Mouse (Mus musculus): ENCODE data around the gene Jmjd8. TPM values are rescaled to one million over a fixed set of nuclear protein-coding genes. Genes with fewer than 3 reads are reported as not detected.

The Jmjd8 gene
- polyA plus RNA-seq, 1 experiment = 29.2 TPM

DNA sequence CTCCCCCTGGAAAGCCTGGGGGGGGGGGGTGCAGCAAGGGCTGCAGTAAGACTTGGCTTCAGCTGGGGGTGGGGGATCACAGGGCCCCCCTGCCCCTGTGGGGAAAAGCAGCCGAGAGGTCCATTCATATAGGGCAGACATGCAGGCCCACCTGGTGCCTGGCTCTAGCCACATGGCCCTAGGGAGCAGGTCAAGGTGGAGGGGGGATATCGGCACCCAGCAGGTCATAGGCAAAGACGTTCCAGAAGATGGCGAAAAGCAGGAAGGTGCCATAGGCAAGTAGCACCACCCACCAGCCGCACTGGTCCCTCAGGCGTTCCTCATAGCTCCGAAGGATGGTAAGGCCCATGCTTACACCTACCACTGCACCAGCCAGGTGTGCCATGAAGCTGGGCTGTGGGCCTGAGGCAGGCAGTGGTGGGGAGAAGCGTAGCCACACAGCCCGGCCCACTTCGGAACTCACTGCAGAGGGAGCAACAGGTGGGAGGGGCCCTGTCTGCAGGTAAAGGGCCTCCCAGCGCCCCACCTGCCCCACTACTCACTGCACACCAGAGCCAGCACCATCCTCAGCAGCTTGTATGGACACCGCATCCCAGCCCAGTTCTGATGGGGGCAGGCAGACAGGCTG lies 6.0 kb downstream of the Jmjd8 start:
- Histone ChIP-seq H3K27ac (replicated peaks; ENCODE audit: low read depth, low read length) (no peak overlapping the region; the same call in 1 of the 2 replicates), H3K4me1 (ENCODE audit: control insufficient read depth, insufficient read depth, insufficient read length, low read length) (peaks cover 26% of the 10 kb centered on the region), H3K4me3 (ENCODE audit: insufficient read depth, low read depth, low read length) (peak overlapping the region; percentile 76)

DNA sequence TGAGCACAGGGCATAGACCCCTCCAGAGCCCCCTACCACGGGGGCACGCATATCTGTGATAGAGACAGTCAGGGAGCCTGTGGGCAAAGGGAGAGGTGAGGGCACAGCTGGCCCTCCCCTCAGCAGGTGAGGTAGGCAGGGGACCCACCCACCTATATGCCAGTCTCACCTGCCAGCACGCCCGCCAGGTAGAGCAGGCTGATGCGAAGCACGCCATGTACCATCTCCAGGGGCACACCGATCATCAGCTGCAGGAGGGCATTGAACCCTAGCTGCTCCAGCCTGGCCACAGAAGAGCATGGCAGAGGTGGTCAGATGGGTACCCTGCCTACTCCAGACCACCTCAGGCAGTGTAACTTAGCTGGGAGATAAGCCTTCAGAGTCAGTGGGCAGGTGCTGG lies 6.6 kb downstream of the Jmjd8 start:
- Histone ChIP-seq H3K4me1 (ENCODE audit: control insufficient read depth, insufficient read depth, insufficient read length, low read length) (peaks cover 25% of the 10 kb centered on the region), H3K4me3 (ENCODE audit: insufficient read depth, low read depth, low read length) (peak overlapping the region; percentile 76; the same call in 1 of the 2 replicates)

DNA sequence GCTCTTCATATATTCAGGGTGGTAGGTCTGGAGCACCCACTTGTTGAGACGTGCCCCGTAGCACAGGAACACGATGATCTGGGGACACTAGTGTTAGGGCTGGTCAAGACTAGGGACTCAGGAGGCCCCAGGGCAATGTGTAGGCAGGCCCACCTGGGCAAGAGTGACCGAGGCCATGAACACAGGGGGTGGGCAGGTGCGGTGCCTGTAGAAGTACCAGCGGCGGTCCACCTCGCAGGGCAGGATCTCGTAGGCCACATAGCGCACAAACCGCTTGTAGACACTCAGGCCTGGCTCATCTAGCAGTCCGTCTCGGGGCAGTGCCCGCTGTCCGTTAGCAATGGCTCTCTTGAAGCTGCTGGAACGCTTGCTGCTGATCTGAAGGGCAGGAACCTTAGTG lies 7.1 kb downstream of the Jmjd8 start:
- Histone ChIP-seq H3K4me1 (ENCODE audit: control insufficient read depth, insufficient read depth, insufficient read length, low read length) (peaks cover 25% of the 10 kb centered on the region), H3K27ac (replicated peaks; ENCODE audit: low read depth, low read length) (peak overlapping the region; percentile 50; the same call in 1 of the 2 replicates), H3K4me3 (ENCODE audit: insufficient read depth, low read depth, low read length) (peak overlapping the region; percentile 44)

More for the DNA sequence above, 6.6 kb downstream of the Jmjd8 start:
- no peak overlapping the region for H3K27ac ChIP-seq (replicated peaks; ENCODE audit: low read depth, low read length)

GRCm38 (mm10) chr17:25836397-25837075 lies 7.9 kb downstream of the Jmjd8 start:
- peaks cover 23% of the 10 kb centered on the region for H3K4me1 ChIP-seq (ENCODE audit: control insufficient read depth, insufficient read depth, insufficient read length, low read length)
- peak overlapping the region; percentile 50 for H3K27ac ChIP-seq (replicated peaks; ENCODE audit: low read depth, low read length)
- H3K4me3 ChIP-seq (ENCODE audit: insufficient read depth, low read depth, low read length) = peak overlapping the region; percentile 44

GRCm38 (mm10) chr17:25837076-25837410 lies 8.4 kb downstream of the Jmjd8 start, which contains the start of gene Rhbdl1:
Rhbdl1 (minus strand) TSS chr17:25837295.
- Histone ChIP-seq H3K4me1 (ENCODE audit: control insufficient read depth, insufficient read depth, insufficient read length, low read length) (peaks cover 18% of the 10 kb centered on the region), H3K27ac (replicated peaks; ENCODE audit: low read depth, low read length) (peak within 1 kb of the TSS; percentile 50), H3K4me3 (ENCODE audit: insufficient read depth, low read depth, low read length) (peak within 1 kb of the TSS; percentile 44)

DNA sequence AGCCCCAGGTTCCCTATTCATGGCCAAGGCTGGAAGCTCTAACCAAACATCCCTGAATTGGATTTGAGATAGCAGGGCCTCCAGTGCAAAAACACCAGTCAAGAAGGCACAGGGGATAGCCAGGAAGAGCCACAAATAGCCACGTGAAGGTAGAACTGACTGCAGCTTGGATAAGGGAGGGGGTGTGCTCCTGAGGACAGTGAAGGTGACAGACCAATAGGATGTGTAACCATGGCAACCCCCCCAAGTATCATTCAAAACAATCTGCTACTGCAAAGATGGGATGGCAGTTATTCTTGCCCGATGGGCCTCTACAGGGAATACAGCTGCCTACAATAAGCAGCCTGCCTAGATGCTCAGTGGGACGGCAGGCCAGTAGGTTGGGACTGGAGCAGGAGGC lies 8.9 kb downstream of the Jmjd8 start:
- Histone ChIP-seq H3K4me1 (ENCODE audit: control insufficient read depth, insufficient read depth, insufficient read length, low read length) (peaks cover 17% of the 10 kb centered on the region), H3K27ac (replicated peaks; ENCODE audit: low read depth, low read length) (no peak overlapping the region), H3K4me3 (ENCODE audit: insufficient read depth, low read depth, low read length) (no peak overlapping the region)

DNA sequence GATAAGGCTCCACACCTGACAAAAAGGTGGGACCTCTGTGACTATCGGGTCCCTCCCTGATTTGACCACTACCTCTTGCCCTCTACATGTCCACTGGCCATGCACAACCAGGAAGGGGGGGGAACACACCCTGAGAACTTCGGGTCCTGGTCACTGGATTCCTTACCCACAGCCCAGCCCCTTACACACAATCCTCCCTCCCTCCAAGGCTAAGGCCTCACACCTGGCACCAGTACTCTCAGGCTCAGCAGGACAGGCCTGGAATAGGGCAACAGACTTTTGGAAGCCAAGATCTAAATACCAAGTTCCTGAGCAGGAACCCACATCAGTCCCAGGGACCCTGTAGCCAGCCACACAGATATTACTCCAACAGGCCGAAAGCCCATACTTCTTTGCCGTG lies 10.2 kb downstream of the Jmjd8 start:
- Histone ChIP-seq H3K4me3 (ENCODE audit: insufficient read depth, low read depth, low read length) (no peak overlapping the region), H3K4me1 (ENCODE audit: control insufficient read depth, insufficient read depth, insufficient read length, low read length) (peaks cover 24% of the 10 kb centered on the region), H3K27ac (replicated peaks; ENCODE audit: low read depth, low read length) (no peak overlapping the region)

DNA sequence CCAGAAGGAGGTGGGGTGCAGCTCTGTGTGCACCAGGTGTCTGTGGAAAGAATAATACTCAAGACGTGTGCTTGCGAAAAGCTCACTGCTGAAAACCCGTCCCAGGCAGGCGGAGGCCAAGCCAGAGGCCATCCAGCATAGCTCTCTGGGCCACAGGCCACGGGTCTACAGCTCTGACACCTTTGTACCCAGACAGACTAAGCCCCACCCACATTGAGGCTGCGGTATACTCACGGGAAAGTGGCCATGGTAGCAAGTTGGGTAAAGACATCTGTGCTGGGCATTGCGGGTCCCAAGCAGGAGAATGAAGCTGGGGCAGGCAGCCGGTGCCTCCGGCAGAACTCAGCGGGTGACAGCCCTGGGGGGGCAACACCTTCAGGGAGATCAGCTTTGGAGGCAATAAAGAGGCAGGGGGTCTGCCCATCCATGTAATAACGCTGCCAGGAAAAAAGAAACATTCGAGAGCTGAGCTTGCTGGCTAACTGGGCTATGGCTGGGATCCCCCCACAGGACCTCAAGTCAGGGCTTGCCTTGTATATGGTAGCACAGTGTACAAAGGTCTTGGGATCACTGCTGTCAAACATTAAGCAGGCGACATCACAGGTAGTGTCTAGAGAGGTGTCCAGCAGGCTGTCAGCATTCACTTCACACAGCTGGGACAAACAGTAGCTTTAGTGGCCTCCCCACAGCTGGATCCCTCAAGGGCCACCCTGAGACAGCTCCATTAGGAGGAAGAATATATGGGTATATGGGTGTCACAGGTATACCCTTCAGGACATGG lies 11.0 kb downstream of the Jmjd8 start:
- Histone ChIP-seq H3K4me3 (ENCODE audit: insufficient read depth, low read depth, low read length) (no peak overlapping the region), H3K4me1 (ENCODE audit: control insufficient read depth, insufficient read depth, insufficient read length, low read length) (peaks cover 23% of the 10 kb centered on the region), H3K27ac (replicated peaks; ENCODE audit: low read depth, low read length) (no peak overlapping the region)

GRCm38 (mm10) chr17:25840519-25840918 lies 11.9 kb downstream of the Jmjd8 start:
- no peak overlapping the region for H3K4me3 ChIP-seq (ENCODE audit: insufficient read depth, low read depth, low read length)
- peaks cover 16% of the 10 kb centered on the region for H3K4me1 ChIP-seq (ENCODE audit: control insufficient read depth, insufficient read depth, insufficient read length, low read length)
- no peak overlapping the region for H3K27ac ChIP-seq (replicated peaks; ENCODE audit: low read depth, low read length)

- Histone ChIP-seq H3K4me3 (ENCODE audit: insufficient read depth, low read depth, low read length) (no peak within 1 kb of the TSS), H3K27ac (replicated peaks; ENCODE audit: low read depth, low read length) (no peak within 1 kb of the TSS), H3K4me1 (ENCODE audit: control insufficient read depth, insufficient read depth, insufficient read length, low read length) (peaks cover 8% of the 10 kb centered on the region)
Observed at GRCm38 (mm10) chr17:25841117-25841880, 12.6 kb downstream of the Jmjd8 start, which contains the start of gene Gm20683. Gm20683 (minus strand) TSS chr17:25841763.

DNA sequence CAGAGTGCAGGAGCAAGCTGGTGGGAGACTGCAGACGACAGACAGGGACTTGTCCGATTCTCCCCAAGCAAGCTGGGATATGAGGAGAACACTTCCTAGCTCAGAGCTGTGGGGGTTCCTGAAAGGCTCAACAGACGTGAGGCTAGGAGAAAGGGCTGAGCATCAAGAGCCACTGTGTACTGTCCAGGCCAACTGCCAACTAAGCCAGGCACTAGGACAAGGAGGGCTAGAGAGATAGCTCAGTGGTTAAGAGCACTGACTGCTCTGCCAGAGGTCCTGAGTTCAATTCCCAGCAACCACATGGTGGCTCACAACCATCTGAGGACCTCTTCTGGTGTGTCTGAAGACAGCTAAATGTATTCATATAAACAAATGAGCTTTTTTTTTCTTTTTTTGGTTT lies 13.8 kb downstream of the Jmjd8 start:
- no peak overlapping the region for H3K4me3 ChIP-seq (ENCODE audit: insufficient read depth, low read depth, low read length)
- H3K4me1 ChIP-seq (ENCODE audit: control insufficient read depth, insufficient read depth, insufficient read length, low read length) = peaks cover 7% of the 10 kb centered on the region
- H3K27ac ChIP-seq (replicated peaks; ENCODE audit: low read depth, low read length) = no peak overlapping the region

DNA sequence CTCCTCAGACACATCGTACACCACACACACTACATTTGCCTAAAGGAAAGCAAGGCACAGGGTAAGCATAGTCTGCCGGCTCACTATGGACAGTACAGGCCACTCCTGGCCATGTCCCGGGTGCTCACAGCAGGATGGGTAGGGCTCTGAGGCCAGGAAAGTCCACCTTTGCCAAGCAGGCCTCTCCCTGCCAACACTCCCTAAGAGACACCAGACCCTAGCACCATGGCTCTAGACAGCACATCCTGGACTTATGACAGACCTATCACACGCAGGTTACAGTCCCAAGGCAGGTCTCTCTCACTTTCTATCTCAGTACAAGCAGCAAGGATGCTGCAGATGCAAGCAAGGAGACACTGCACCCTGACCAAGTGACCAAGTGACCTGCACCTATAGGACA lies 14.5 kb downstream of the Jmjd8 start:
- H3K27ac ChIP-seq (replicated peaks; ENCODE audit: low read depth, low read length) = peak overlapping the region; percentile 70; the same call in 1 of the 2 replicates
- peaks cover 7% of the 10 kb centered on the region for H3K4me1 ChIP-seq (ENCODE audit: control insufficient read depth, insufficient read depth, insufficient read length, low read length)
- peak overlapping the region; percentile 83 for H3K4me3 ChIP-seq (ENCODE audit: insufficient read depth, low read depth, low read length)

DNA sequence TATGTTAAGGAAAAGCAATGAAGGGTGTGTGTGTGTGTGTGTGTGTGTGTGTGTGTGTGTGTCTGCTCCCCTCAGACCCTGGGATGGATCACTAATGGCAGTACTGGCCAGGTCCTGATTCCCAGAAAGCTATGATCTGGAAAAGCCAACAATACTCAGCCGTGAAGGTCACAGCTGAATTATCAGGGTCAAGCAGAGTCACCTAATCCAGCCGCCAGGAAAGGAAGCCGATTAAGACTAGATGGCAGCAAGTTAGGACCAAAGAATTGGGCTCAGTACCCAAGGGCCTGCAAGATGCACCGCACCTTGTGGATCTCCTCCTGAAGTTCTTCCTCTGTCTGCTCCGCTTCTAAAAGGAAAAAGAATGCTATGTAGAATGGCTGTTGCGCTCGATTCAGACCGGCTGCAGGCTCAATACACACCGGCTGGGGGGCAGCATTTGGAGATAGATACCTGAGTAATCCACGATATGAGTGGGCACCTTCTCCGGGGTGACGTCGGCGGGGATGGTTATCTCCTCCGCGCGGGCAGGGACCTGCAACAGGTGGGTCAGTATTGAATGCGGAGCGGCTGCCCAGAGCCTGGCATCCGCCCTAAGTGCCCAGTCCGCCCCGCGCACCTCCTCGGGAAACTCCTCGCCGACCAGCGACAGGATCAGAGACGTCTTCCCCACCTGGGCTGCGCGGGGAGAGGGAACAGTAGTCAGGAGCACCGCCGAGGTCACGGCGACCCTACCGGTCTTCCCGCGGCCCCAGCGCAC lies 15.1 kb downstream of the Jmjd8 start:
- Histone ChIP-seq H3K4me1 (ENCODE audit: control insufficient read depth, insufficient read depth, insufficient read length, low read length) (peaks cover 7% of the 10 kb centered on the region), H3K4me3 (ENCODE audit: insufficient read depth, low read depth, low read length) (peak overlapping the region; percentile 83), H3K27ac (replicated peaks; ENCODE audit: low read depth, low read length) (peak overlapping the region; percentile 70)

- Histone ChIP-seq H3K4me1 (ENCODE audit: control insufficient read depth, insufficient read depth, insufficient read length, low read length) (peaks cover 7% of the 10 kb centered on the region), H3K4me3 (ENCODE audit: insufficient read depth, low read depth, low read length) (peak within 1 kb of the TSS; percentile 83), H3K27ac (replicated peaks; ENCODE audit: low read depth, low read length) (peak within 1 kb of the TSS; percentile 70)
Observed at GRCm38 (mm10) chr17:25844396-25844901, 15.8 kb downstream of the Jmjd8 start, which contains the start of gene Rhot2. Rhot2 (minus strand) TSS chr17:25844851.

Data from brown adipose tissue, adult 24 weeks (tissue).